In the genomic region with DNA sequence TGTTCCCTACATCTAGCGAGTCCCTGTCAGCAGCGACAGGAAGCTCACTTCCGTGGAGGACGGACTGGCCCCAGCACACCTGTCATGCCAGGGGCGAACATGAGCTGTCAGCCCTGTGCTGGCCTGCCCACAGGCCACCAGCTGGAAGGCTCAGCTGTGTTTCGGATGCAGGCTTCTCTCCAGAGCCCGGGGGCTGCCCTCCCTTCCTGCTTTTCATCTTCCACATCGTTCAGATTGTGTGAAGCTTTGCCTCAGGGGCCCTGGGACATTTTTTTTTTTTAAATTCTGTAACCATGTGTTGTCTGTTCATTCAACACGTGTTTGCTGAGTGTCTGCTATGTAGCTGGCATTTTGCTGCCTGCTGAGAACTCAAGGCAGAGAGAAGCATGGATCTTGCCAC, we compare ENCODE assay signal across 8 mouse cellular contexts.
DNase-seq lines count a peak whose midpoint lies in the region; ATAC-seq and TF ChIP-seq lines count a peak whose summit lies in the region.

No protein-coding gene starts in this region.

- no peak overlapping the region for H3K27ac ChIP-seq in forebrain, embryonic 11.5 days (ENCODE audit: low read depth, low read length)
- no peak overlapping the region for H3K27ac ChIP-seq in forebrain, embryonic 12.5 days
- no peak overlapping the region for H3K27ac ChIP-seq in neural tube, embryonic 11.5 days (ENCODE audit: low read depth, low read length)
- no peak overlapping the region for H3K27ac ChIP-seq in forebrain, postnatal 0 days (ENCODE audit: low read depth, low read length)

- no peaks in the 10 kb centered on the region for H3K36me3 ChIP-seq in forebrain, embryonic 11.5 days (ENCODE audit: control insufficient read depth, insufficient read depth, low read length)
- H3K36me3 ChIP-seq in forebrain, embryonic 12.5 days (replicated peaks), result no peaks in the 10 kb centered on the region
- no peaks in the 10 kb centered on the region for H3K36me3 ChIP-seq in neural tube, embryonic 11.5 days (ENCODE audit: control insufficient read depth, insufficient read depth, low read length)
- H3K36me3 ChIP-seq in forebrain, postnatal 0 days (ENCODE audit: insufficient read depth), result no peaks in the 10 kb centered on the region

- no peak for TF ChIP-seq CTCF in forebrain, postnatal 0 days (IDR thresholded peaks at IDR 0.05; ENCODE audit: low read depth)

- H3K9me3 ChIP-seq in forebrain, embryonic 11.5 days (ENCODE audit: control insufficient read depth, low read length), result no peaks in the 10 kb centered on the region
- H3K9me3 ChIP-seq in forebrain, embryonic 12.5 days, result no peaks in the 10 kb centered on the region
- H3K9me3 ChIP-seq in neural tube, embryonic 11.5 days (ENCODE audit: control insufficient read depth, low read length), result no peaks in the 10 kb centered on the region
- H3K9me3 ChIP-seq in forebrain, postnatal 0 days (ENCODE audit: low read length), result no peaks in the 10 kb centered on the region

- no peak for ATAC-seq in forebrain, embryonic 11.5 days (replicated peaks; ENCODE audit: low FRiP score)
- ATAC-seq in forebrain, embryonic 12.5 days (ENCODE audit: low FRiP score), result no peak; the same call in 1 of the 2 replicates
- no peak for ATAC-seq in neural tube, embryonic 11.5 days (ENCODE audit: insufficient read depth, low FRiP score, low TSS enrichment)
- ATAC-seq in forebrain, postnatal 0 days, result peak; percentile 79

- 64% methylated on average over 9 of the region's 9 CpGs for WGBS in forebrain, embryonic 11.5 days
- WGBS in forebrain, embryonic 12.5 days, result 66% methylated on average over 9 of the region's 9 CpGs
- 42% methylated on average over 9 of the region's 9 CpGs for WGBS in neural tube, embryonic 11.5 days
- WGBS in forebrain, postnatal 0 days, result 30% methylated on average over 9 of the region's 9 CpGs

- no peak overlapping the region for H3K4me3 ChIP-seq in forebrain, embryonic 11.5 days (ENCODE audit: low read depth, low read length)
- H3K4me3 ChIP-seq in forebrain, embryonic 12.5 days (replicated peaks), result no peak overlapping the region
- no peak overlapping the region for H3K4me3 ChIP-seq in neural tube, embryonic 11.5 days (ENCODE audit: low read depth, low read length)
- no peak overlapping the region for H3K4me3 ChIP-seq in forebrain, postnatal 0 days (ENCODE audit: low read depth, low read length)

- H3K9ac ChIP-seq in forebrain, embryonic 11.5 days (ENCODE audit: low read length), result no peak overlapping the region
- no peak overlapping the region for H3K9ac ChIP-seq in forebrain, embryonic 12.5 days
- H3K9ac ChIP-seq in neural tube, embryonic 11.5 days (ENCODE audit: low read length), result no peak overlapping the region
- no peak overlapping the region for H3K9ac ChIP-seq in forebrain, postnatal 0 days

- H3K4me1 ChIP-seq in forebrain, embryonic 11.5 days (replicated peaks; ENCODE audit: control insufficient read depth, insufficient read depth, low read length), result no peaks in the 10 kb centered on the region
- H3K4me1 ChIP-seq in forebrain, embryonic 12.5 days, result peaks cover 3% of the 10 kb centered on the region; the same call in 1 of the 2 replicates
- no peaks in the 10 kb centered on the region for H3K4me1 ChIP-seq in neural tube, embryonic 11.5 days (ENCODE audit: control insufficient read depth, insufficient read depth, low read length)
- H3K4me1 ChIP-seq in forebrain, postnatal 0 days (ENCODE audit: insufficient read depth), result no peaks in the 10 kb centered on the region

- H3K27me3 ChIP-seq in forebrain, embryonic 11.5 days (ENCODE audit: control insufficient read depth, insufficient read depth, low read length), result no peaks in the 10 kb centered on the region
- no peaks in the 10 kb centered on the region for H3K27me3 ChIP-seq in forebrain, embryonic 12.5 days
- no peaks in the 10 kb centered on the region for H3K27me3 ChIP-seq in neural tube, embryonic 11.5 days (ENCODE audit: control insufficient read depth, insufficient read depth, low read length)
- no peaks in the 10 kb centered on the region for H3K27me3 ChIP-seq in forebrain, postnatal 0 days (ENCODE audit: insufficient read depth, low read length)

- no peak overlapping the region for H3K4me2 ChIP-seq in forebrain, embryonic 11.5 days (ENCODE audit: low read depth, low read length, severe bottlenecking)
- no peak overlapping the region for H3K4me2 ChIP-seq in forebrain, embryonic 12.5 days
- H3K4me2 ChIP-seq in neural tube, embryonic 11.5 days (ENCODE audit: low read depth), result no peak overlapping the region
- no peak overlapping the region for H3K4me2 ChIP-seq in forebrain, postnatal 0 days (ENCODE audit: low read depth)

- peak; percentile 53 for DNase-seq in forebrain, embryonic 11.5 days (ENCODE audit: low spot score)
- peak; percentile 36 for DNase-seq in neural tube, embryonic 11.5 days (ENCODE audit: low spot score)
- no peak for DNase-seq in neural tube, embryonic 10.5 days (ENCODE audit: extremely low spot score, low spot score)
- DNase-seq in forebrain, postnatal 0 days, result no peak
- peak; percentile 61 for DNase-seq in mesoderm, embryonic 11.5 days (ENCODE audit: low read depth, low spot score)
- no peak for DNase-seq in spleen, postnatal 14 days (ENCODE audit: low spot score in 2 of 2)
- DNase-seq in frontal cortex, adult 2 months (ENCODE audit: extremely low spot score in 1 of 2, low spot score in 1 of 2), result no peak

Comparison
In these comparisons a context has a peak if more than half of its experiments do, and no peak if none do; other contexts are left out.
1. DNase-seq: peak in forebrain, embryonic 11.5 days (single experiment), neural tube, embryonic 11.5 days (single experiment) and mesoderm, embryonic 11.5 days (single experiment); none in neural tube, embryonic 10.5 days (single experiment), forebrain, postnatal 0 days (single experiment), spleen, postnatal 14 days (0 of 2) and frontal cortex, adult 2 months (0 of 2).